8 mouse cellular contexts compared by ENCODE assay signal in genomic region chr12:4592025-4592424, GRCm38 (mm10). TPM values are rescaled to one million over a fixed set of nuclear protein-coding genes. Genes with fewer than 3 reads are reported as not detected.
DNase-seq lines count a peak whose midpoint lies in the region; ATAC-seq and TF ChIP-seq lines count a peak whose summit lies in the region.

No protein-coding gene starts in this region.

- WGBS in heart, adult 2 months: 40% methylated on average over 6 of the region's 6 CpGs
- WGBS in embryonic facial prominence, embryonic 14.5 days: 64% methylated on average over 6 of the region's 6 CpGs
- 48% methylated on average over 6 of the region's 6 CpGs for WGBS in liver, embryonic 14.5 days (ENCODE audit: insufficient replicate concordance)

- peaks cover 12% of the 10 kb centered on the region for H3K4me1 ChIP-seq in heart, adult 2 months (ENCODE audit: control insufficient read depth, insufficient read depth, low read length)
- H3K4me1 ChIP-seq in embryonic facial prominence, embryonic 14.5 days (ENCODE audit: control insufficient read depth, insufficient read depth, low read length): peaks cover 4% of the 10 kb centered on the region; the same call in 1 of the 2 replicates
- H3K4me1 ChIP-seq in liver, embryonic 14.5 days (replicated peaks; ENCODE audit: control insufficient read depth in 2 of 2, insufficient read depth in 2 of 2, low read length in 1 of 2): peaks cover 10 to 12% of the 10 kb centered on the region in 2 experiments

- H3K27ac ChIP-seq in heart, adult 2 months: peak overlapping the region; percentile 7
- no peak overlapping the region for H3K27ac ChIP-seq in embryonic facial prominence, embryonic 14.5 days (replicated peaks; ENCODE audit: low read depth, low read length)
- no peak overlapping the region for H3K27ac ChIP-seq in liver, embryonic 14.5 days

- ATAC-seq in embryonic facial prominence, embryonic 14.5 days (ENCODE audit: low read depth): no peak
- ATAC-seq in liver, embryonic 14.5 days (ENCODE audit: insufficient read depth): no peak

- no peak for TF ChIP-seq EP300 in heart, adult 2 months (IDR thresholded peaks at IDR 0.05; ENCODE audit: insufficient read depth, low read depth, low read length)
- no peak for TF ChIP-seq EP300 in liver, embryonic 14.5 days (IDR thresholded peaks at IDR 0.05; ENCODE audit: low read depth)

- H3K9ac ChIP-seq in heart, adult 2 months (ENCODE audit: low read depth, low read length): no peak overlapping the region
- H3K9ac ChIP-seq in embryonic facial prominence, embryonic 14.5 days (ENCODE audit: low read depth, low read length): peak overlapping the region; percentile 91
- peak overlapping the region; percentile 81; the same call in 1 of the 2 replicates for H3K9ac ChIP-seq in liver, embryonic 14.5 days (replicated peaks)

- H3K79me2 ChIP-seq in heart, adult 2 months (replicated peaks; ENCODE audit: control insufficient read depth, insufficient read depth, low read length): peaks cover 3% of the 10 kb centered on the region; the same call in 1 of the 2 replicates

- peaks cover 13% of the 10 kb centered on the region for H3K36me3 ChIP-seq in heart, adult 2 months (ENCODE audit: control insufficient read depth, insufficient read depth, low read length)
- H3K36me3 ChIP-seq in embryonic facial prominence, embryonic 14.5 days (ENCODE audit: control insufficient read depth, insufficient read depth, low read length): no peaks in the 10 kb centered on the region
- no peaks in the 10 kb centered on the region for H3K36me3 ChIP-seq in liver, embryonic 14.5 days (replicated peaks; ENCODE audit: control insufficient read depth, insufficient read depth, low read depth)

- no peak for DNase-seq in heart, adult 2 months
- DNase-seq in heart, adult 8-10 months (ENCODE audit: low spot score): no peak
- peak; percentile 57 for DNase-seq in 3T3-L1 (ENCODE audit: low read depth, low spot score)
- DNase-seq in embryonic facial prominence, embryonic 14.5 days (ENCODE audit: low spot score): no peak
- peak in 1 of 3 experiments; percentile 16 for DNase-seq in liver, embryonic 14.5 days (ENCODE audit: low read depth in 3 of 3, low spot score in 3 of 3)
- no peak for DNase-seq in cerebellum, adult 11 months
- DNase-seq in right cerebral cortex, postnatal 14 days: no peak
- DNase-seq in lung, adult 18-20 months: no peak

- H3K27me3 ChIP-seq in heart, adult 2 months (ENCODE audit: control insufficient read depth, insufficient read depth, low read length): no peaks in the 10 kb centered on the region
- H3K27me3 ChIP-seq in embryonic facial prominence, embryonic 14.5 days (replicated peaks; ENCODE audit: control insufficient read depth, insufficient read depth, low read length): no peaks in the 10 kb centered on the region
- no peaks in the 10 kb centered on the region for H3K27me3 ChIP-seq in liver, embryonic 14.5 days (ENCODE audit: control insufficient read depth, insufficient read depth, low read length)

- TF ChIP-seq POLR2A in heart, adult 2 months (IDR thresholded peaks at IDR 0.05; ENCODE audit: insufficient read depth, low read depth, low read length): no peak

- no peaks in the 10 kb centered on the region for H3K9me3 ChIP-seq in embryonic facial prominence, embryonic 14.5 days (ENCODE audit: control insufficient read depth, low read length)
- no peaks in the 10 kb centered on the region for H3K9me3 ChIP-seq in liver, embryonic 14.5 days (ENCODE audit: control insufficient read depth, low read length)

- peak; percentile 31 for TF ChIP-seq CTCF in heart, adult 2 months (IDR thresholded peaks at IDR 0.05)
- TF ChIP-seq CTCF in liver, embryonic 14.5 days (IDR thresholded peaks at IDR 0.05; ENCODE audit: low read depth): 0 out of 2 replicates have a peak, but pooled peaks have one; percentile 8

- intact Hi-C loops in heart, adult 2 months (cut with DNase I): loop anchor here (5.0 kb wide), 1 partner anchor 115 kb away; the partner anchor contains the start of gene Ncoa1

- H3K4me3 ChIP-seq in heart, adult 2 months: peak overlapping the region; percentile 96; the same call in 1 of the 2 replicates
- H3K4me3 ChIP-seq in embryonic facial prominence, embryonic 14.5 days (ENCODE audit: low read depth, low read length): peak overlapping the region; percentile 91
- peak overlapping the region in 1 of 2 experiments; percentile 72; a peak in 3 of 4 replicates for H3K4me3 ChIP-seq in liver, embryonic 14.5 days (ENCODE audit: insufficient read depth in 1 of 2, low read depth in 2 of 2, low read length in 2 of 2)

- peak overlapping the region; percentile 78 for H3K4me2 ChIP-seq in embryonic facial prominence, embryonic 14.5 days (ENCODE audit: low read depth, low read length)
- peak overlapping the region; percentile 95 for H3K4me2 ChIP-seq in liver, embryonic 14.5 days (ENCODE audit: low read depth)

RNA-seq across cellular contexts. Expression of gene Itsn2, which starts 0.4 kb away (rescaled TPM):
- 10 to 100 TPM; 40.8 to 41.9 TPM for total RNA-seq in heart, adult 2 months (2021)
- 20.5 and 48.8 TPM in 2 replicates for polyA plus RNA-seq in heart, adult 2 months (2012; rRNA removed)
- 10 to 100 TPM; 37.7 to 43.4 (median 42.4) TPM for total RNA-seq in heart, adult 8-10 months (2022)
- 43.6 and 44.0 TPM in 2 replicates for polyA plus RNA-seq in embryonic facial prominence, embryonic 14.5 days (2014; fragmentation: Nextera tagmentation; extraction: Ambion mirVana)
- polyA plus RNA-seq in liver, embryonic 14.5 days (2012; rRNA removed): 10.8 and 13.2 TPM in 2 replicates
- 22.5 and 27.2 TPM in 2 replicates for polyA plus RNA-seq in liver, embryonic 14.5 days (2014; fragmentation: Nextera tagmentation; extraction: Ambion mirVana)

RNA-seq across cellular contexts. Expression of gene Gm3625, which starts 0.7 kb away (rescaled TPM):
- not detected for total RNA-seq in heart, adult 2 months (2021)
- polyA plus RNA-seq in heart, adult 2 months (2012; rRNA removed): not detected in 2 replicates
- not detected for total RNA-seq in heart, adult 8-10 months (2022)
- polyA plus RNA-seq in embryonic facial prominence, embryonic 14.5 days (2014; fragmentation: Nextera tagmentation; extraction: Ambion mirVana): not detected in 2 replicates
- not detected in 2 replicates for polyA plus RNA-seq in liver, embryonic 14.5 days (2012; rRNA removed)
- not detected in 2 replicates for polyA plus RNA-seq in liver, embryonic 14.5 days (2014; fragmentation: Nextera tagmentation; extraction: Ambion mirVana)
